Mouse (Mus musculus) kidney, postnatal 0 days (tissue): ENCODE data around the gene Rrp9. TPM values are rescaled to one million over a fixed set of nuclear protein-coding genes. Genes with fewer than 3 reads are reported as not detected.

Experiments
- ATAC-seq: fragments of 200-750 bp; cut with Nextera tagmentation; replicated peaks from 2 replicates; pipeline ENCODE4 v1.8.0; 2017; ENCODE audit warnings: low read depth, moderate number of reproducible peaks, moderate TSS enrichment, moderate library complexity; ENCODE audit not compliant: low FRiP score
- DNase-seq: peaks from one replicate; pipeline ENCODE4 v3.0.0-alpha.2; 2016; ENCODE audit warnings: low spot score
- H3K27ac ChIP-seq: fragments of 300-500 bp; sonication (generic); 2 replicates; pipeline ENCODE4 v1.5.1; 2014; ENCODE audit warnings: mild to moderate bottlenecking
- H3K27me3 ChIP-seq: fragments of 300-500 bp; sonication (generic); 2 replicates; pipeline ENCODE4 v1.6.1; 2014; ENCODE audit warnings: low read length, mixed read lengths; ENCODE audit not compliant: insufficient read depth
- H3K36me3 ChIP-seq: fragments of 300-500 bp; sonication (generic); 2 replicates; pipeline ENCODE4 v1.6.1; 2014; ENCODE audit warnings: low read length, mixed read lengths; ENCODE audit not compliant: insufficient read depth
- H3K4me1 ChIP-seq: fragments of 300-500 bp; sonication (generic); replicated peaks from 2 replicates; pipeline ENCODE4 v1.6.1; 2014; ENCODE audit warnings: antibody characterized with exemption, low read length, mixed read lengths; ENCODE audit not compliant: insufficient read depth
- H3K4me2 ChIP-seq: fragments of 300-500 bp; sonication (generic); 2 replicates; pipeline ENCODE4 v1.6.1; 2014; ENCODE audit warnings: mild to moderate bottlenecking, low read length, moderate library complexity, mixed read lengths
- H3K4me3 ChIP-seq: fragments of 300-500 bp; sonication (generic); replicated peaks from 2 replicates; pipeline ENCODE4 v1.5.1; 2014; ENCODE audit warnings: low read depth, low read length
- H3K9ac ChIP-seq: fragments of 300-500 bp; sonication (generic); 2 replicates; pipeline ENCODE4 v1.6.1; 2014; ENCODE audit warnings: low read depth, low read length
- H3K9me3 ChIP-seq: fragments of 300-500 bp; sonication (generic); replicated peaks from 2 replicates; pipeline ENCODE4 v1.6.1; 2016; ENCODE audit warnings: low read length, inconsistent platforms, mixed read lengths
- CTCF ChIP-seq: IDR thresholded peaks from 2 replicates; pipeline ENCODE4 v1.5.1; 2016; ENCODE audit warnings: antibody characterized with exemption, low read depth, mild to moderate bottlenecking, moderate library complexity
- WGBS: fragments of 180-500 bp; shearing (Covaris S2); extraction: QIAGEN DNeasy Blood & Tissue Kit; methylation state at CpG from one replicate; pipeline ENCODE4 v1.1.7; 2014; 5-methylcytosine and 5-hydroxymethylcytosine counted together
- polyA plus RNA-seq: library from polyadenylated mRNA; unstranded; fragments of >200 nt; fragmentation: Nextera tagmentation; extraction: Ambion mirVana; gene quantifications from 2 replicates; pipeline ENCODE4 v1.2.1, GENCODE M21; 2015

Gene Rrp9
- polyA plus RNA-seq, 1 experiment from 2014 or later: 35.6 TPM

DNA sequence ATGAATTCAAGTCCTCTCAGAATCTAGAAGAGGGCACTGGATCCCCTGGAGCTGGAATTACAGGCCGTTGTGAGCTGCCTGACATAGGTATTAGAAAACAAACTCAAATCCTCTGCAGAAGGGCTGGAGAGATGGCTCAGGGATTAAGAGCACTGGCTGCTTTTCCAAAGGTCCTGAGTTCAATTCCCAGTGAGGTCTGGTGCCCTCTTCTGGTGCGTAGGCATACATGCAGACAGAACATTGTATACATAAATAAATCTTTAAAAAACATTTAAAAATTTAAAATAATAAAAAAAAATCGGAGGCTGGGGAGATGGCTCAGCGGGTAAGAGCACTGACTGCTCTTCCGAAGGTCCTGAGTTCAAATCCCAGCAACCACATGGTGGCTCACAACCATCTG, 33.1 kb upstream of the Rrp9 start:
- H3K9me3 ChIP-seq: no peaks in the 10 kb centered on the region
- TF ChIP-seq CTCF: peak; percentile 50
- no peak overlapping the region for H3K27ac ChIP-seq
- no peaks in the 10 kb centered on the region for H3K36me3 ChIP-seq
- no peaks in the 10 kb centered on the region for H3K27me3 ChIP-seq
- H3K9ac ChIP-seq: no peak overlapping the region
- peaks cover 12% of the 10 kb centered on the region for H3K4me1 ChIP-seq
- DNase-seq (no peak), ATAC-seq (no peak)
- WGBS: 85% methylated on average over 5 of the region's 5 CpGs
- H3K4me3 ChIP-seq: no peak overlapping the region
- no peak overlapping the region for H3K4me2 ChIP-seq

DNA sequence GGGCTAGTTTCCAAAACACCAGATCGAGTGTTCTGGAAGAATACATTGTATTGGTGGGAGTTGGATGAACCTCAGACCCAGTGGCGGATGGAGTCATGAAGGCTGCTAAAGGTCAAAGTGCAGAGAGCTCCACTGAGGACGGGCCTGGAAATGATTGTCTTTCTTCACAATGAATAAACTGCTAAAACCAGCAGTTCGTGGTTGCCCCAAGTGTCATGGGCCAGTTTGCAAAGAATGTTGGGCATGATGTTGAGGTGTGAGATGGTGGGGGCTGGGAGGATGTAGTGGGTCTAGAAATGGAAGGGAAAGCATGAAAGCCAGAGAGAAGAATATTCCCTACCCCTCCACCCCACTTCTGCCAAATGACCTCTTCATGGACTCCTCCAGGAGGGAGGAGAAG, 30.9 kb upstream of the Rrp9 start:
- Histone ChIP-seq H3K9me3 (no peaks in the 10 kb centered on the region), H3K27me3 (no peaks in the 10 kb centered on the region), H3K9ac (no peak overlapping the region), H3K4me1 (peaks cover 21% of the 10 kb centered on the region), H3K36me3 (no peaks in the 10 kb centered on the region), H3K27ac (peak overlapping the region; percentile 26; the same call in 1 of the 2 replicates), H3K4me2 (no peak overlapping the region), H3K4me3 (no peak overlapping the region)
- no peak for TF ChIP-seq CTCF
- DNase-seq: no peak
- no peak for ATAC-seq
- WGBS: 66% methylated on average over 4 of the region's 4 CpGs

DNA sequence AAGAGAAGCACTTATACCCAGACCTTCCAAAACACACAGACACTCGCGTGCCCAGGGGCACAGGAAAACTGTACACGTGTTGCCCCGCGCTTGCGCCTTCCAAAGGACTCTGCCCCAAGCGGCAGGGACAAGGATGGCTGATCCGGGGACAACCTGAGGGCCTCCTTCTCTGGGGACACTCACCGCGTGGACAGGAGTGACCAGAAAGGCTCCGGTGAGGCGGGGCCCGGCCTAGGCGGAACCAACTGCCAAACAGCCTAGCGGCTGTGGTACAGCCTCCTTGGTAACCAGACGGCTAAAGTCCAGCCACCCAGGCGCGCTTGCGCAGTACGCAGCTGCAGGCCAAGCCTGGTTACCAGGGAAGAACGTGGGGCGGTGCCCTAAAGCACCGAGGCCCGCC, 28.4 kb upstream of the Rrp9 start, which contains the start of the genes Abhd14b and Abhd14a:
TSS of gene Abhd14b (plus strand) at position 112 of the 400 bp plus-strand sequence.
TSS of gene Abhd14a (minus strand) at position 331 of the 400 bp plus-strand sequence.
- peak; percentile 97 for DNase-seq
- Histone ChIP-seq H3K27me3 (no peaks in the 10 kb centered on the region), H3K4me2 (peak within 1 kb of the TSS; percentile 68), H3K4me1 (peaks cover 40% of the 10 kb centered on the region), H3K9me3 (no peaks in the 10 kb centered on the region), H3K9ac (peak within 1 kb of the TSS; percentile 55), H3K4me3 (peak within 1 kb of the TSS; percentile 47), H3K36me3 (no peaks in the 10 kb centered on the region), H3K27ac (peak within 1 kb of the TSS; percentile 83)
- TF ChIP-seq CTCF: peak; percentile 69
- ATAC-seq: peak; percentile 92
- under 1% methylated on average over 24 of the region's 24 CpGs for WGBS

DNA sequence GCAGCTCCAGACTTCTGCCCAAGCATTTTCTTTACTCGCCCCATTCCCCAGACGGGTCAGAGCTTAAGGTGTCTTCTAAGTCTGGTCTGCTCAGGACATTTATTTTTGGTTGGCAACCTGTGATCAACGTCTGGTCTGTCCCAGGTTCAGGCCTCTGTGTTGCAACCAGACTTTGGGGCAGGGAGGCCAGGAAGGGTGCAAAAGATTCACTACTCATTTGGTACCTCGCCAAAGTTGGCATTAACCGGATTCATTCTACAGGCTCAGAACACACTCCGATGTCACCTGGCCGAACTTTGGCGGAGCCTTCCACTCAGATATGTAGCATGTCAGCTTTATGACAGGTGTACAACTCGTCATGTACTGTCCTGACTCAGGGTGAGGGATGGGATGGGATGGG, 27.8 kb upstream of the Rrp9 start:
- no peaks in the 10 kb centered on the region for H3K27me3 ChIP-seq
- H3K36me3 ChIP-seq: no peaks in the 10 kb centered on the region
- H3K4me3 ChIP-seq: peak overlapping the region; percentile 47
- TF ChIP-seq CTCF: no peak
- H3K4me1 ChIP-seq: peaks cover 46% of the 10 kb centered on the region
- H3K9ac ChIP-seq: peak overlapping the region; percentile 51; the same call in 1 of the 2 replicates
- DNase-seq: no peak
- H3K27ac ChIP-seq: peak overlapping the region; percentile 83
- peak overlapping the region; percentile 68 for H3K4me2 ChIP-seq
- 32% methylated on average over 9 of the region's 9 CpGs for WGBS
- no peak for ATAC-seq
- H3K9me3 ChIP-seq: no peaks in the 10 kb centered on the region

DNA sequence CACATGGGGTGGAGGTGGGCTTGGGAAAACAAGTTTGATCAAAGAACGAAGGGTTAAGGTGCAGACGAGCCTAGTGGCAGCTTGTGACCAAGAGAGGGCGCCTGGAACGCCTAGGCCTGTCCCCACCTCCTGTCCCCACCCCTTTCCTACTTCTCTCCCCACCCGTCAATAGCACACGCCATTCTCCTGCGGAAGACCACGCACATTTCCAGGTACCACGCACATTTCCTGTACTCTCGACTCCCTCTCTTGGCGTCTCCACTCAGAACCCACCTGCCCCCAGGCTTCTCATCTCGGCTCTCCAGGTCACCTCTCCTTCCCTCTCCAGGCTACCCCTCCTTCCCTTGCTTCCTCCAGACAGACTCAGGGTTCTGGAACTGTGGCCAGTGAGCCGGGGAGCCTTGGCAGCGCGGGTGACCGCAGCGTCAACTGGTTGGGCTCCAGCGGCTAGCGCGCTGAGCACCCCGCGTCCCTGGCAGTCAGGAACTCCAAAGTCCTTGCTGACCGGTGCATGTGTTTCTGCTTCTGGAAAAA, 27.2 kb upstream of the Rrp9 start:
- peak; percentile 79 for TF ChIP-seq CTCF
- under 1% methylated on average over 23 of the region's 23 CpGs for WGBS
- Histone ChIP-seq H3K36me3 (no peaks in the 10 kb centered on the region), H3K9ac (peak overlapping the region; percentile 51; the same call in 1 of the 2 replicates), H3K4me1 (peaks cover 50% of the 10 kb centered on the region), H3K27ac (peak overlapping the region; percentile 83), H3K9me3 (no peaks in the 10 kb centered on the region), H3K27me3 (no peaks in the 10 kb centered on the region), H3K4me2 (peak overlapping the region; percentile 68), H3K4me3 (peak overlapping the region; percentile 47)
- peak; percentile 38; the same call in 1 of the 2 replicates for ATAC-seq
- DNase-seq: peak; percentile 97

DNA sequence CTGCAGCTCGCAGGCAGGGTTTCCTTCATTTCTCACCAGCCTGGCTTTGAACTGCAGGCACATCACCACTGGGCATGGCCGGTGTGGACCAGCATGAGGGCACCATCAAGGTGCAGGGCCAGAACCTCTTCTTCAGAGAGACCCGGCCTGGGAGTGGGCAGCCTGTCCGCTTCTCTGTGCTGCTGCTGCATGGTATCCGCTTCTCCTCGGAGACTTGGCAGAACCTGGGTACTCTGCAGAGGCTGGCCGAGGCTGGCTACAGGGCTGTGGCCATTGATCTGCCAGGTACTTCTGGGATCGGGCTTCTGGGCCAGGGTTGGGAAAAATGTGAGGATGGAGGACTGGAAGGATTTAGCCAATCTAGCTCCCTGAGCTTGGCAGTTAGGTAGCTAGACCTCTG, 25.8 kb upstream of the Rrp9 start:
- Histone ChIP-seq H3K4me2 (peak overlapping the region; percentile 23; the same call in 1 of the 2 replicates), H3K4me3 (no peak overlapping the region), H3K27ac (peak overlapping the region; percentile 38; the same call in 1 of the 2 replicates), H3K4me1 (peaks cover 58% of the 10 kb centered on the region), H3K27me3 (no peaks in the 10 kb centered on the region), H3K9me3 (no peaks in the 10 kb centered on the region), H3K9ac (no peak overlapping the region), H3K36me3 (no peaks in the 10 kb centered on the region)
- WGBS: 84% methylated on average over 8 of the region's 8 CpGs
- TF ChIP-seq CTCF: no peak
- no peak for ATAC-seq
- DNase-seq: no peak
